Mouse (Mus musculus) midbrain, embryonic 16.5 days (tissue): ENCODE measurements at regions not wholly inside any gene's neighbourhood (a gene's known extent, or its start where the extent isn't known, plus 50 kb on each side); places are given as distances from the start of the nearest gene placed in this dataset.
"Not testable (repeated sequence)": the region's sequence is repeated elsewhere in the genome, so short reads cannot be mapped to it uniquely, and the experiment has no call there.

Experiments
- ATAC-seq: fragments of 200-750 bp; cut with Nextera tagmentation; 2 replicates; pipeline ENCODE4 v1.8.0; 2017; ENCODE audit warnings: moderate TSS enrichment
- H3K27ac ChIP-seq: fragments of 300-500 bp; sonication (generic); 2 replicates; pipeline ENCODE4 v1.5.1; 2014; ENCODE audit warnings: mild to moderate bottlenecking, low read length, mixed read lengths
- H3K27me3 ChIP-seq: fragments of 300-500 bp; sonication (generic); 2 replicates; pipeline ENCODE4 v1.6.1; 2014; ENCODE audit warnings: low read depth, low read length, mixed read lengths; ENCODE audit not compliant: control insufficient read depth, insufficient read depth
- H3K36me3 ChIP-seq: fragments of 300-500 bp; sonication (generic); 2 replicates; pipeline ENCODE4 v1.6.1; 2014; ENCODE audit warnings: mild to moderate bottlenecking, low read length, moderate library complexity, mixed read lengths; ENCODE audit not compliant: control insufficient read depth, insufficient read depth
- H3K4me1 ChIP-seq: fragments of 300-500 bp; sonication (generic); 2 replicates; pipeline ENCODE4 v1.6.1; 2014; ENCODE audit warnings: mild to moderate bottlenecking, low read length, mixed read lengths; ENCODE audit not compliant: control insufficient read depth, insufficient read depth
- H3K4me2 ChIP-seq: fragments of 300-500 bp; sonication (generic); 2 replicates; pipeline ENCODE4 v1.6.1; 2014; ENCODE audit warnings: mild to moderate bottlenecking, low read length, mixed read lengths
- H3K4me3 ChIP-seq: fragments of 300-500 bp; sonication (generic); 2 replicates; pipeline ENCODE4 v1.5.1; 2014; ENCODE audit warnings: low read depth, mild to moderate bottlenecking, low read length, moderate library complexity, mixed read lengths
- H3K9ac ChIP-seq: fragments of 300-500 bp; sonication (generic); 2 replicates; pipeline ENCODE4 v1.6.1; 2014; ENCODE audit warnings: low read depth, low read length, mixed read lengths
- H3K9me3 ChIP-seq: fragments of 300-500 bp; sonication (generic); replicated peaks from 2 replicates; pipeline ENCODE4 v1.6.1; 2014; ENCODE audit warnings: mild to moderate bottlenecking, low read length, mixed read lengths; ENCODE audit not compliant: control insufficient read depth, poor library complexity, severe bottlenecking
- WGBS: fragments of 180-500 bp; shearing (Covaris S2); extraction: QIAGEN DNeasy Blood & Tissue Kit; methylation state at CpG from one replicate; pipeline ENCODE4 v1.1.7; 2014; 5-methylcytosine and 5-hydroxymethylcytosine counted together

- Histone ChIP-seq H3K36me3 (no peaks in the 10 kb centered on the region), H3K9me3 (no peaks in the 10 kb centered on the region), H3K9ac (no peak overlapping the region), H3K27me3 (no peaks in the 10 kb centered on the region), H3K4me3 (no peak overlapping the region), H3K27ac (no peak overlapping the region), H3K4me2 (no peak overlapping the region), H3K4me1 (no peaks in the 10 kb centered on the region)
- ATAC-seq = no peak
- 92% methylated on average over 2 of the region's 2 CpGs for WGBS
Observed at GRCm38 (mm10) chr14:45815598-45815997, 157.7 kb upstream of the Ddhd1 start.

- not testable (repeated sequence) for H3K27ac ChIP-seq, H3K4me2 ChIP-seq, ATAC-seq, H3K9ac ChIP-seq, H3K4me1 ChIP-seq, H3K36me3 ChIP-seq, H3K9me3 ChIP-seq, H3K4me3 ChIP-seq, H3K27me3 ChIP-seq
- WGBS = 94% methylated on average over 17 of the region's 17 CpGs
Observed at GRCm38 (mm10) chr14:45816611-45817010, 158.7 kb upstream of the Ddhd1 start.

- WGBS = 91% methylated on average over 3 of the region's 3 CpGs
- Histone ChIP-seq H3K4me2 (no peak overlapping the region), H3K9ac (no peak overlapping the region), H3K9me3 (no peaks in the 10 kb centered on the region), H3K4me1 (no peaks in the 10 kb centered on the region), H3K27me3 (no peaks in the 10 kb centered on the region), H3K4me3 (no peak overlapping the region), H3K27ac (no peak overlapping the region), H3K36me3 (no peaks in the 10 kb centered on the region)
- no peak for ATAC-seq
Observed at GRCm38 (mm10) chr14:45817756-45818155, 159.8 kb upstream of the Ddhd1 start.

- H3K36me3 ChIP-seq = no peaks in the 10 kb centered on the region
Observed at GRCm38 (mm10) chr14:45824601-45825000, 166.7 kb upstream of the Ddhd1 start.

GRCm38 (mm10) chr14:45826023-45826422 is 168.1 kb upstream of the Ddhd1 start:
- H3K27ac ChIP-seq = no peak overlapping the region
- no peak for ATAC-seq
- no peak overlapping the region for H3K9ac ChIP-seq
- H3K36me3 ChIP-seq = no peaks in the 10 kb centered on the region
- no peak overlapping the region for H3K4me2 ChIP-seq
- no peaks in the 10 kb centered on the region for H3K9me3 ChIP-seq
- no peaks in the 10 kb centered on the region for H3K4me1 ChIP-seq
- WGBS = 90% methylated on average over 3 of the region's 3 CpGs
- H3K4me3 ChIP-seq = no peak overlapping the region
- no peaks in the 10 kb centered on the region for H3K27me3 ChIP-seq

More at GRCm38 (mm10) chr14:45824601-45825000, 166.7 kb upstream of the Ddhd1 start:
- ATAC-seq = no peak
- 80% methylated on average over 2 of the region's 2 CpGs for WGBS
- Histone ChIP-seq H3K27ac (no peak overlapping the region), H3K4me3 (no peak overlapping the region), H3K4me2 (no peak overlapping the region), H3K9ac (no peak overlapping the region), H3K4me1 (no peaks in the 10 kb centered on the region), H3K27me3 (no peaks in the 10 kb centered on the region), H3K9me3 (no peaks in the 10 kb centered on the region)

GRCm38 (mm10) chr14:45827096-45827495 is 169.2 kb upstream of the Ddhd1 start:
- H3K9me3 ChIP-seq = no peaks in the 10 kb centered on the region
- no peaks in the 10 kb centered on the region for H3K36me3 ChIP-seq
- ATAC-seq = no peak
- no peak overlapping the region for H3K4me2 ChIP-seq
- H3K9ac ChIP-seq = no peak overlapping the region
- 60% methylated on average over 1 of the region's 1 CpGs for WGBS
- H3K27me3 ChIP-seq = no peaks in the 10 kb centered on the region
- H3K27ac ChIP-seq = no peak overlapping the region
- no peaks in the 10 kb centered on the region for H3K4me1 ChIP-seq
- no peak overlapping the region for H3K4me3 ChIP-seq

- Histone ChIP-seq H3K27me3 (no peaks in the 10 kb centered on the region), H3K27ac (no peak overlapping the region), H3K9ac (no peak overlapping the region), H3K9me3 (no peaks in the 10 kb centered on the region), H3K36me3 (no peaks in the 10 kb centered on the region), H3K4me3 (no peak overlapping the region), H3K4me2 (no peak overlapping the region), H3K4me1 (no peaks in the 10 kb centered on the region)
- WGBS = 92% methylated on average over 5 of the region's 5 CpGs
- ATAC-seq = no peak
Observed at GRCm38 (mm10) chr14:45830457-45830856, 172.5 kb upstream of the Ddhd1 start.

- Histone ChIP-seq H3K4me2 (no peak overlapping the region), H3K9ac (no peak overlapping the region), H3K9me3 (no peaks in the 10 kb centered on the region), H3K36me3 (no peaks in the 10 kb centered on the region), H3K27me3 (no peaks in the 10 kb centered on the region), H3K4me3 (no peak overlapping the region), H3K27ac (no peak overlapping the region), H3K4me1 (no peaks in the 10 kb centered on the region)
- no peak for ATAC-seq
- WGBS = 88% methylated on average over 11 of the region's 11 CpGs
Observed at GRCm38 (mm10) chr14:45837039-45837438, 179.1 kb upstream of the Ddhd1 start.

- Histone ChIP-seq H3K9me3 (no peaks in the 10 kb centered on the region), H3K4me1 (no peaks in the 10 kb centered on the region), H3K4me3 (no peak overlapping the region), H3K27me3 (no peaks in the 10 kb centered on the region), H3K36me3 (no peaks in the 10 kb centered on the region), H3K4me2 (no peak overlapping the region), H3K9ac (no peak overlapping the region), H3K27ac (no peak overlapping the region)
- 96% methylated on average over 1 of the region's 1 CpGs for WGBS
- ATAC-seq = no peak
Observed at GRCm38 (mm10) chr14:45843829-45844228, 185.9 kb upstream of the Ddhd1 start.

- Histone ChIP-seq H3K9me3 (no peaks in the 10 kb centered on the region), H3K27me3 (no peaks in the 10 kb centered on the region), H3K4me1 (no peaks in the 10 kb centered on the region), H3K4me3 (no peak overlapping the region), H3K4me2 (no peak overlapping the region), H3K9ac (no peak overlapping the region), H3K27ac (no peak overlapping the region), H3K36me3 (no peaks in the 10 kb centered on the region)
- 81% methylated on average over 8 of the region's 8 CpGs for WGBS
- ATAC-seq = no peak
Observed at GRCm38 (mm10) chr14:45850588-45850987, 192.6 kb upstream of the Ddhd1 start.
